14 mouse cellular contexts compared by ENCODE assay signal in genomic region chr1:165393033-165393432, GRCm38 (mm10).
"Had no signal": no experiment of that assay in that cellular context is flagged by ENCODE, and none has a peak within 500 bp of the region (broad histone marks: within the 10 kb centered on the region; RNA-seq: fewer than 3 reads in every experiment).

No protein-coding gene starts in this region.

- H3K9ac ChIP-seq: limb, embryonic 12.5 days; liver, postnatal 0 days; lung, embryonic 15.5 days; midbrain, embryonic 13.5 days had no signal

- H3K27me3 ChIP-seq: limb, embryonic 12.5 days; lung, embryonic 15.5 days; midbrain, embryonic 13.5 days had no signal

- H3K9me3 ChIP-seq: limb, embryonic 12.5 days; lung, embryonic 15.5 days; midbrain, embryonic 13.5 days had no signal

- H3K27ac ChIP-seq: kidney, postnatal 0 days; limb, embryonic 12.5 days; lung, embryonic 15.5 days; macrophage; midbrain, embryonic 13.5 days had no signal

- ATAC-seq: liver, postnatal 0 days; midbrain, embryonic 13.5 days had no signal

- H3K4me3 ChIP-seq: limb, embryonic 12.5 days; lung, embryonic 15.5 days; midbrain, embryonic 13.5 days had no signal

- DNase-seq: kidney, adult 11 months; kidney, adult 9 months; kidney, postnatal 36 days; liver; liver, postnatal 0 days; lung, postnatal 14 days; right cerebral cortex, adult 18-20 months; thymus, adult 18-20 months; thymus, postnatal 14 days had no signal

- H3K4me2 ChIP-seq: limb, embryonic 12.5 days; lung, embryonic 15.5 days; midbrain, embryonic 13.5 days had no signal

- H3K4me1 ChIP-seq: limb, embryonic 12.5 days; lung, embryonic 15.5 days; midbrain, embryonic 13.5 days had no signal

- H3K36me3 ChIP-seq: lung, embryonic 15.5 days had no signal
